Mouse (Mus musculus) stomach, embryonic 14.5 days (tissue): ENCODE results near the gene Atg4a. TPM values are rescaled to one million over a fixed set of nuclear protein-coding genes. Genes with fewer than 3 reads are reported as not detected.

Source experiments
- ATAC-seq: fragments of 200-750 bp; cut with Nextera tagmentation; 2 replicates; pipeline ENCODE4 v1.8.0; 2017; ENCODE audit warnings: low read depth, moderate TSS enrichment; ENCODE audit not compliant: insufficient number of reproducible peaks, insufficient read depth, low FRiP score
- H3K27ac ChIP-seq: fragments of 300-500 bp; sonication (generic); 2 replicates; pipeline ENCODE4 v1.5.1; 2014; ENCODE audit warnings: mild to moderate bottlenecking, low read length, moderate library complexity, mixed read lengths
- H3K27me3 ChIP-seq: fragments of 300-500 bp; sonication (generic); 2 replicates; pipeline ENCODE4 v1.6.1; 2014; ENCODE audit warnings: low read length, control low read depth, mixed read lengths; ENCODE audit not compliant: control insufficient read depth, insufficient read depth
- H3K36me3 ChIP-seq: fragments of 300-500 bp; sonication (generic); 2 replicates; pipeline ENCODE4 v1.6.1; 2014; ENCODE audit warnings: mild to moderate bottlenecking, control low read depth, low read length, moderate library complexity, mixed read lengths; ENCODE audit not compliant: control insufficient read depth, insufficient read depth
- H3K4me1 ChIP-seq: fragments of 300-500 bp; sonication (generic); 2 replicates; pipeline ENCODE4 v1.6.1; 2014; ENCODE audit warnings: low read length, control low read depth, mixed read lengths; ENCODE audit not compliant: control insufficient read depth, insufficient read depth
- H3K4me2 ChIP-seq: fragments of 300-500 bp; sonication (generic); replicated peaks from 2 replicates; pipeline ENCODE4 v1.6.1; 2014; ENCODE audit warnings: low read depth, low read length, control low read depth
- H3K4me3 ChIP-seq: fragments of 300-500 bp; sonication (generic); 2 replicates; pipeline ENCODE4 v1.5.1; 2014; ENCODE audit warnings: low read depth, low read length, control low read depth
- H3K9ac ChIP-seq: fragments of 300-500 bp; sonication (generic); replicated peaks from 2 replicates; pipeline ENCODE4 v1.6.1; 2014; ENCODE audit warnings: low read depth, mild to moderate bottlenecking, control low read depth, low read length, moderate library complexity, mixed read lengths
- H3K9me3 ChIP-seq: fragments of 300-500 bp; sonication (generic); 2 replicates; pipeline ENCODE4 v1.6.1; 2016; ENCODE audit warnings: low read depth, low read length, control low read depth; ENCODE audit not compliant: control insufficient read depth
- WGBS: fragments of 180-500 bp; shearing (Covaris S2); extraction: QIAGEN DNeasy Blood & Tissue Kit; methylation state at CpG from one replicate; pipeline ENCODE4 v1.1.7; 2014; 5-methylcytosine and 5-hydroxymethylcytosine counted together
- polyA plus RNA-seq: library from polyadenylated mRNA; unstranded; fragments of >200 nt; fragmentation: Nextera tagmentation; extraction: Ambion mirVana; gene quantifications from 2 replicates; pipeline ENCODE4 v1.2.1, GENCODE M21; 2014

The Atg4a gene
- polyA plus RNA-seq, 1 experiment from 2014 or later, result 16.4 TPM

DNA sequence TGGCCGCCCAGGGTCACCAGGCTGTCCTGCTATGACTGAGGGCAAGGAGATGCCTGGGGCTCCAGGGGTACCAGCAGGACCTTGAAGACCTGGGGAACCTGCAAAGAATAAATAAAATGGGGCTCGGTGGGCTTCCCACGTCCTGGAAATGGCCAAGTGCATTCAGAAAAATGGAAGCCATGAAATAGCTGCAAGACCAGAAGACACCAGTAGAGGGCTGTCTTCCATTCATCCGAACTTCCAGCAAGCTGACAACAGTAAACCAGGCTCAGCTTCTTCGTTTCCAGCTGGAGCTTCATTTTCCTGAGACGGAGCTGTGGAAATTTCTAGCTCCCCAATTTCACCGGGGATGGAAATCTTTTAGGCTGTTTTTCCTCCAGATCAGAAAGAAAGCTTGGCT is 218.6 kb downstream of the Atg4a start:
- Histone ChIP-seq H3K36me3 (no peaks in the 10 kb centered on the region), H3K4me3 (no peak overlapping the region), H3K9ac (no peak overlapping the region), H3K9me3 (no peaks in the 10 kb centered on the region), H3K27me3 (0 out of 2 replicates have a peak, but pooled peaks cover 3% of the 10 kb centered on the region), H3K4me1 (no peaks in the 10 kb centered on the region), H3K27ac (no peak overlapping the region), H3K4me2 (no peak overlapping the region)
- ATAC-seq, result no peak
- WGBS, result 40% methylated on average over 7 of the region's 7 CpGs

- ATAC-seq, result no peak
- Histone ChIP-seq H3K36me3 (no peaks in the 10 kb centered on the region), H3K27me3 (no peaks in the 10 kb centered on the region)
Observed at GRCm38 (mm10) chrX:141195036-141195435, 238.3 kb downstream of the Atg4a start.

DNA sequence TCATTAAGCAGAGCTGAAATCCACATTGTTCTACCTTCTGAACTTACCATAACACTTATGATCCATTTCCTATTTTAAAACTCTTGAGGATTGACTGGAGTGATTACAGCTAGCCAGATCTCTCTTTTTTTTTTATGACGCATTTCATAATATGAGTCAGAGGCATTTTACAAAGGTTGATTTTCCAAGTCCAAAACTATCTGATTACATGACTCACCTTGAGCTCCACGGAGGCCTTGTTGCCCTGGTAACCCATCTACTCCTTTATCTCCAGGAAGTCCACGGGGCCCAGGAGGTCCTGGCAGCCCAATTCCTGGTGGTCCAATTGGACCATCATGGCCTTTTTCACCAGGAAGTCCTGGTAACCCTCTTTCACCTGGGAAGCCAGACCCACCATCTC is 242.3 kb downstream of the Atg4a start:
- WGBS, result 68% methylated on average over 3 of the region's 3 CpGs
- H3K4me3 ChIP-seq, result no peak overlapping the region
- H3K27me3 ChIP-seq, result no peaks in the 10 kb centered on the region
- no peaks in the 10 kb centered on the region for H3K36me3 ChIP-seq
- H3K27ac ChIP-seq, result no peak overlapping the region
- no peaks in the 10 kb centered on the region for H3K4me1 ChIP-seq
- ATAC-seq, result no peak
- H3K9ac ChIP-seq, result no peak overlapping the region
- H3K4me2 ChIP-seq, result no peak overlapping the region
- H3K9me3 ChIP-seq, result no peaks in the 10 kb centered on the region

More at GRCm38 (mm10) chrX:141195036-141195435, 238.3 kb downstream of the Atg4a start:
- Histone ChIP-seq H3K9ac (no peak overlapping the region), H3K9me3 (no peaks in the 10 kb centered on the region), H3K4me3 (no peak overlapping the region), H3K4me2 (no peak overlapping the region), H3K4me1 (no peaks in the 10 kb centered on the region), H3K27ac (no peak overlapping the region)

DNA sequence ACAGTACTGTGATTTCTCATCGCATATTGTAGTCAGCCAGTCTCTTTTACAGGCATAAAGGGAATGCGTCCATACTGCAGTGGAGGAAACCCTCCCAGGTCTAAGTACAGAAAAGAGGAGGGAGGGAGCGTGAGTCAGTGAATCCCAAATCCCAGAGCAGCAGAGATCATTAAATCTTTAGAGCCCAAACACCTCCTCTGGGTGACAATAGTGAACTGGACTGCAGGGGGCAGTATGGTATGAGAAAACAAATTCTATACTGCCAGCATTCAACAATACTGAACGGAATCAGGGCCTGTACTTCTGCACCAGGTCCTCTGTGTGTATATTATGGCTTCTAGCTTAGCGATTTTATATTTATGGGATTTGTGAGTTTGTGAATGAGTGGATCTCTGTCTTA is 256.1 kb downstream of the Atg4a start:
- H3K4me3 ChIP-seq, result no peak overlapping the region
- no peaks in the 10 kb centered on the region for H3K27me3 ChIP-seq
- H3K9me3 ChIP-seq, result no peaks in the 10 kb centered on the region
- no peak overlapping the region for H3K4me2 ChIP-seq
- H3K27ac ChIP-seq, result no peak overlapping the region
- H3K9ac ChIP-seq, result no peak overlapping the region
- no peaks in the 10 kb centered on the region for H3K4me1 ChIP-seq
- no peaks in the 10 kb centered on the region for H3K36me3 ChIP-seq
- ATAC-seq, result no peak
- WGBS, result 44% methylated on average over 5 of the region's 5 CpGs

Other genes with a start within 250 kb of the Atg4a start
- not detected in 2 replicates for gene Tex13b, start 143.5 kb upstream of the Atg4a start, polyA plus RNA-seq
- 37.5 and 40.1 TPM in 2 replicates for gene Vsig1, start 49.3 kb upstream of the Atg4a start, polyA plus RNA-seq
- gene Psmd10, start 179 bp upstream of the Atg4a start, polyA plus RNA-seq, result 38.0 and 44.8 TPM in 2 replicates